Mouse (Mus musculus): Measurements from ENCODE around the gene Farsb.
A peak's percentile ranks its signal among the peaks of the same experiment; 100 is the strongest.

Farsb gene

GRCm38 (mm10) chr1:78420271-78420670 is 68.4 kb downstream of the Farsb start:
- DNase-seq (ENCODE audit: extremely low read depth, low read depth): no peak

- DNase-seq (ENCODE audit: extremely low read depth, low read depth): no peak
Measured at GRCm38 (mm10) chr1:78419593-78419992, 69.1 kb downstream of the Farsb start.

GRCm38 (mm10) chr1:78417154-78417911 is 71.4 kb downstream of the Farsb start:
- DNase-seq (ENCODE audit: extremely low read depth, low read depth): no peak

- DNase-seq (ENCODE audit: extremely low read depth, low read depth): no peak
Measured at GRCm38 (mm10) chr1:78414421-78414820, 74.3 kb downstream of the Farsb start.

GRCm38 (mm10) chr1:78412668-78413067 is 76.0 kb downstream of the Farsb start:
- no peak for DNase-seq (ENCODE audit: extremely low read depth, low read depth)

DNA sequence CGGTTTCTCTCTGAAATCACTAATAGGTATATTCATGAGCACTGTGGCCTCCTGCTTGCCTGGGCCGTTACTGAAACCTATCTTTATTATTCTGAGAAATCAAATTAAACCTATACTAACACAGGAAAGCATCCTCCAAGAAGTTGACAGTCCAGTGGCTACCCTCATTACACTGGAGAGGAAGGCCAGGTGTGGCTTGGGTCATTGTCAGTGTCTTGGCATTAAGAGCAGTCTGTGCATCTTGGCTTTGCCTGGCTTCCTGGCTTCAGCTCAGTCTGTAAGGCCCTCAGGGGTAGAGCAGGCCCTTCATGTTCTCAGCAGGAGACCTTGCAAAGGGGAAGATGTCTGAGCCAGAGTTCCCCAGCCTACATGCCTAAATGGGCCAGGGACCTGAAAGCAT is 79.3 kb downstream of the Farsb start:
- no peak for DNase-seq (ENCODE audit: extremely low read depth, low read depth)

DNA sequence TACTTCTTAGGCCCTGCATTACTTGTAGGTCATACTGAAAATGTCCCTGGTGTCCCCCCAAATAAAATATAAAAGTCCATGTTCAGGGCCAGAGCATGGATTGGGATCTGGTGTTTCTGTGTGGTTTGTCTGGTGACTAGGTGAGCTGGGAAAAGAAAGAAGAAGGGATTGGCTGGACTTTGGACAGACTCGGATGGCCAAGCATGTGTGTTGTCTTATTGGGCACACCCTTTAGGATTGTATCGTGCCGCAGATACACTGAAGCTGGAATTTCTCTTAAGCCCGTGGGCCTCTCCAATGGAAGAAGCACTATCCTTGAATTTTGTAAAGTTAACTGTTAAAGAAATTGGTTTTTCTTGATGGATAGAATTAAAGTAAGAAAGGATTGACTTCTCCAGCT is 87.3 kb downstream of the Farsb start:
- DNase-seq (ENCODE audit: extremely low read depth, low read depth): no peak

GRCm38 (mm10) chr1:78399755-78400154 is 88.9 kb downstream of the Farsb start:
- DNase-seq (ENCODE audit: extremely low read depth, low read depth): no peak

- DNase-seq (ENCODE audit: extremely low read depth, low read depth): peak; percentile 59
Measured at GRCm38 (mm10) chr1:78396320-78396913, 92.3 kb downstream of the Farsb start.

- no peak for DNase-seq (ENCODE audit: extremely low read depth, low read depth)
Measured at GRCm38 (mm10) chr1:78395737-78396136, 93.0 kb downstream of the Farsb start.

- no peak for DNase-seq (ENCODE audit: extremely low read depth, low read depth)
Measured at GRCm38 (mm10) chr1:78395191-78395735, 93.4 kb downstream of the Farsb start.

DNA sequence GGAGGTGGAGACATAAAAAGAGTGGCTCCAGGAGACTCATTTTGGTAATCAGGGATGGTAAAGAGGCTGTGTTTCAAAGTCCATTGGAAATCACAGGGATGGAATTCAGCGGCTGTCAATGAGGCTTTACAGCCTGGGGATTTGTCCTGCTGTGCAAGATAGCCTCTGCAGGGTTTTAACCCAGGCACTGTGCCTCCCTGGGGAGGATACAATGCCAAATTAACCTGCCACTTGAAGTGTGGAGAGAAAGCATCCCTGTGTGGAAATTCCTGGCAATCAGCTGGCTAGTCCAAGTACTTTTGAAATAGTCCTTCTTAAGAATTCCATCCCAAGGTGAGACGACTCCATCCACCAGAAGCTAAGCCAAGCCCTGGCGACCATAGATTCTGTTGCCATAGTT is 99.8 kb downstream of the Farsb start:
- no peak for DNase-seq (ENCODE audit: extremely low read depth, low read depth)

GRCm38 (mm10) chr1:78387854-78388253 is 100.8 kb downstream of the Farsb start:
- DNase-seq (ENCODE audit: extremely low read depth, low read depth): no peak

- no peak for DNase-seq (ENCODE audit: extremely low read depth, low read depth)
Measured at GRCm38 (mm10) chr1:78380950-78381349, 107.7 kb downstream of the Farsb start.

DNA sequence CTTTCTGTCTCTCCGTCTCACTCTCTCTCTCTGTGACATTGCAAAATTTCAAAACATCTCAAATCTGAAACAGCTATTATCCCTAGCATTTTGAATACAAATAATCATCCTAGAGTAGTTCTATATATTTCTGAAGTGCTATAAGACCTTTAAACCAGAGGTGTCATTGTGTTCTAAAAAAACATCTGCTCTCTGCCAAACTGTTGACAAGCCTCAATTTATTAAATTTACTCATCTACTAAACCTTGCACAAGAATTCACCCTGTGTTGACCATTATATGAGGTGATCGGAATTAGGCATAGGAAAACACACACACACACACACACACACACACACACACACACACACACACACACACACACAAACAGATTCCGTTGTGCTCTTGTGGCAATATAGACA is 113.6 kb downstream of the Farsb start:
- DNase-seq (ENCODE audit: extremely low read depth, low read depth): no peak

DNA sequence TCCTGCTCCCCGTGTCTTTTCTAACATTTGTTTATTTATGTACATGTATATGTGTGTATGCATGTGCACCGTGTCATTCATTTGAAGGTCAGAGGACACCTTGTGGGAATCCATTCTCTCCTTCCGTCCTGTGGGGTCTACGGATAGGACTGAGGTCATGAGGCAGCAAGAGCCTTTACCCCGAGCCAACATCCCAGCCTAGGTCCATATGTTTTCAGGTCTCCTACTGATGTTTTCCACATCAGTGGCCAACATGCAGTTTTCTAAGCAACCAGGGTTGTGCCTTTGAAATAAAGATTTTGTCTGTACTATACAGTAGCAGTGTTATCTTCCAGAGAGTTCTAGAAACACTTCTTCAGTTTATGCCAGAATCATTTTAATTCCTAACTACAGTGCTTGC is 114.9 kb downstream of the Farsb start:
- no peak for DNase-seq (ENCODE audit: extremely low read depth, low read depth)

- no peak for DNase-seq (ENCODE audit: extremely low read depth, low read depth)
Measured at GRCm38 (mm10) chr1:78372316-78372715, 116.4 kb downstream of the Farsb start.

DNA sequence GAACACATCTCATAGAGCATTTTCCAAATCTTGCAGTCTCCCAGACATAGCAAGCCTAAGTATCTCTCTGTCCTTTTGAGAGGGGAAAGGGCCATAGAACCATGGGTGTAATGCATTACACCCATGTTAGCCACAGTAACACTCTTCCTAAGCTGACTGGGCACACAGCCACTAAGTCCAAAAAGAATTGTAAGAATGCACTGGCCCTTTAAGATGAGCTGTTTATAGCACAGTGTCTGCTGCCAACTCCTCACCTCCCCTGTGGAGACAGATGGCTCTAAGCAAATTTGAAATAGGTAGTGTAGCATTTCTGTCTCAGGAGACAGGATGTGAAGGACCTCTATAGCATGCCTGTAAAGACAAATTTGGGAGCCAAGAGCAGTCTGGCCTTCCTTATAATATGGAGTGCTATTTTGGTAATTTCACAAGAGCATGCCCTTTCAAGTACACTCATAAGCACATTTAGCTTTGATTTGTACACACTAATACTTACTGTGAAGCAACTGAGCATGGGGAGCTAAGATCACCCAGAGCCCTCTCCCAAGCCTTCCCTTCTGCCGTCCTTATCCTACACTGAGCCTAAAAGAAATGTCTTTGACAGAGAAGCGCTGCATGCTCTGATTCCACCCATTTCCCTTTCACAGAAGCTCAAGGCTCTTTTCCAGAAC is 117.0 kb downstream of the Farsb start:
- DNase-seq (ENCODE audit: extremely low read depth, low read depth): no peak

GRCm38 (mm10) chr1:78370121-78370520 is 118.6 kb downstream of the Farsb start:
- no peak for DNase-seq (ENCODE audit: extremely low read depth, low read depth)

Measured in MEL-GATA-1-ER (cell line).